Mouse (Mus musculus) erythroid progenitor cell, adult 5-6 weeks (primary cell): ENCODE data around the gene Sh3d21. TPM values are rescaled to one million over a fixed set of nuclear protein-coding genes. Genes with fewer than 3 reads are reported as not detected.

Experiments
- ATAC-seq: replicated peaks from 2 replicates; pipeline ENCODE4 v1.8.0; 2016; ENCODE audit warnings: moderate number of reproducible peaks, mild to moderate bottlenecking, moderate TSS enrichment, inconsistent platforms; ENCODE audit not compliant: poor library complexity, low FRiP score, severe bottlenecking
- total RNA-seq, 2 experiments: library from RNA; stranded (forward) in 1 of 2; stranded (reverse) in 1 of 2; fragments of 150-400 nt in 1 of 2; fragments of 186-747, 209-891 nt in 1 of 2; gene quantifications; 2 replicates each; pipeline versions ENCODE4 v1.2.3 to v1.2.4; 2015 to 2017; ENCODE audit warnings: low replicate concordance in 2 of 2

Sh3d21 gene
- total RNA-seq, 2 experiments from 2014 or later, result not detected

DNA sequence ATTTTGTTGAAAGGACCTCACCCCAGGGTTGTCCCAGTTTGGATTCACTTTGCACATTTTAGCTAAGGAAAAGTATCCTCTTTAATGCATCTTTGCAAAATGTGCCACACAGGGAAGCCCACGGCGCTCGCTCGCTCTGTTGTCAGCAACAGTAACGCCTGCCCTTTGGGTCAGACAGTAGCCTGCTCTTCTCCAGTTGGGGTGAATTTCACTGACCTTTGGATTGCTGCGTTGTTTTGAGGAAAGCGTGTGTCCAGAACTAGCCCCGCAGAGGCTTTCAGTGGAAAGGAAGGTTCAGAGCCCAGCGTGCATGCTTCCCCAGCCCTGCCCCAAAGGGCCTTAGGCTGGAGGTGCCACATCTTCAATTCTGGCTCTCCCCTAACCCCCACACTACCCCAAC lies 47.9 kb downstream of the Sh3d21 start:
- no peak for ATAC-seq

DNA sequence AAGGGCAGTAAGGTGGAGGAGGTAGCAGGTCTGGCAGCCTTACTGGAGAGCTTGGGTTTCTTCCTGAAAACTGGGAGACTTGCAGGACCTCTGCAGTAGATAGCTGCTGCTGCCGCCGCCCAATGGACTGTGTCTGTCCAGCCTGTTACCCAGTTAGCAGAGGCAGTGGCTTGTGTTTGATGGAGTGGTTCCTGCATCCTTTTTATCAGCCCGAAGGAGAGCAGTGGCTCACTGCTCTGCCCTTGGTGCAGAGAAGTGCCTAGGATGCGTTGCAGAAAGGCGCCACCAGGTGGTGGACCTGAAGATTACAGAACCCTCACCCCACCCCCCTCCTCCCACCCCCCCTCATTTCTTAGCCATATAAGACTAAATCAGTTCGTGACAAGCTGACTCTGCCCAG lies 49.3 kb downstream of the Sh3d21 start:
- ATAC-seq, result no peak

DNA sequence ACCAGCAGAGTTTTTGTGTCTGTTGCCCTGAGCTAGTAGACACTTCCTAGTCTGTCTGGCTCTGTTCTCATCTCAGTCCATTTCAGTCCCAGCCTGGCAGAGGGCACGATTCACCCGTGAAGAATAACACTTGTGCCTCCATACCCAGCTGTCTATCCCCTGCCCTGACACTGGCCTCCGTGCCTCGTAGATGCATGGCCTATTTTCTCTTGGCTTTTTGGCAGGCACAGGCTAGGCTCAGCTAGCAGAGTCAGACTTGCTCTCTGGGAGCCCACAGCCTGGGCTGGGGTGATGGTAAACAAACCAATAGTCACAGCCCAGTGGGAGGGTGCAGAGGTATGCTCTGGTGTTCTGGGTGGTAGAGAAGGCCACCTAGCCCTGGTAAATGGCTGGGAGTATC lies 50.0 kb downstream of the Sh3d21 start:
- ATAC-seq, result no peak

DNA sequence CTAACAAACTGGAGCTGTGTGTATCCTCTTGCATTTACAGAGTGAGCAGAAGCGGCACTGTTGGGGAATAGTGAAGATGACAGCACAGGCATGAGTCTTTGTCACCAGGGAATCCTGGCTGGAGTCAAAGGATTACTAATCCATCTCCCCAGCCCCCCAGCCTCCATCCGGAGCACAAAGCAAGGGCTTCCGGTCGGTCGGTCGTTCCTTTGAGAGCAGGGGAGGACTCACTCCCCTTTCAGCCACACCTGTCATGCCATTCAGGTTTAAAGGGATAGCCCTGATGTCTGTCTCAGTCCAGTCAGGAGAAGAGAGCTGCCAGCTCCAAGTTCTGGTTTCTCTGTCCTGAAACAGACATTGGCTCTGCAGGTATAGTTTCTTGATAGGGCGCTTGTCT lies 52.1 kb downstream of the Sh3d21 start:
- ATAC-seq, result no peak

DNA sequence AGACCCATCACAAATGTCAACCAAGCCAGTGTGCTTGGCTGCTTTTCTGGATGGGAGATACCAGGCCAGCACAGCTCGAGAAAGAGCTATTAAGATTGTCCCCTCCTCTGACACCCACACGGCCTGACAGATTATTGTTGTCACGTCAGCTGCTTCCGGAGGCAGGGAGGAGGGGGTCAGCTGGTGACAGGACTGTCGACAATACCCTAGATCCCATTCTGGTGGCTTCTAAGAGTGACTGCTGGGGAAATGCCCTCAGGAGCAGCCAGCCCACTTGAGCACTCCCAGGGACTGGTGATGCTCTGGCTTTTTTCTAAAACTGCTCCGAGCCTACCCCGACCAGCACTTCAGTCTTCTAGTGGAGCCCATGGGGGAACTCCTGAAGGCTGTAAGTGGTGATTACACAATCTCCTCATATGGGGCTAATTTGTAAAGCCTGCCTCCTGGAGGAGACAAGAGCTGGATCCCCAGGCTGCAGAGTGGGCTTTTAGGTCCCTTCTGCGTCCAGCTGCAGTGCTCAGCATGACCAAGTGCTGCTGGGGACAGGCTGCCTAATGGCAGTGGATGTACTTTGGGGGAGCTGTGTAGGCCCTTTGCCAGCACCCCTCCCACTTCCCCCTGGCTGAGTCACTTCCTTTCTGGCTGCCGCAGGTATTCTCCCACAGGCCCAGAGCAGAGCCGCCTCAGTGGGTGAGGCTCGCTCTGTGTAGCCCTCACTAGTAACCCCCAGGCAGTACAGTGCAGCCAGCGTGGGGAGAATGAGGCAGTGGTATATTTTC lies 52.7 kb downstream of the Sh3d21 start:
- no peak; the same call in 1 of the 2 replicates for ATAC-seq

DNA sequence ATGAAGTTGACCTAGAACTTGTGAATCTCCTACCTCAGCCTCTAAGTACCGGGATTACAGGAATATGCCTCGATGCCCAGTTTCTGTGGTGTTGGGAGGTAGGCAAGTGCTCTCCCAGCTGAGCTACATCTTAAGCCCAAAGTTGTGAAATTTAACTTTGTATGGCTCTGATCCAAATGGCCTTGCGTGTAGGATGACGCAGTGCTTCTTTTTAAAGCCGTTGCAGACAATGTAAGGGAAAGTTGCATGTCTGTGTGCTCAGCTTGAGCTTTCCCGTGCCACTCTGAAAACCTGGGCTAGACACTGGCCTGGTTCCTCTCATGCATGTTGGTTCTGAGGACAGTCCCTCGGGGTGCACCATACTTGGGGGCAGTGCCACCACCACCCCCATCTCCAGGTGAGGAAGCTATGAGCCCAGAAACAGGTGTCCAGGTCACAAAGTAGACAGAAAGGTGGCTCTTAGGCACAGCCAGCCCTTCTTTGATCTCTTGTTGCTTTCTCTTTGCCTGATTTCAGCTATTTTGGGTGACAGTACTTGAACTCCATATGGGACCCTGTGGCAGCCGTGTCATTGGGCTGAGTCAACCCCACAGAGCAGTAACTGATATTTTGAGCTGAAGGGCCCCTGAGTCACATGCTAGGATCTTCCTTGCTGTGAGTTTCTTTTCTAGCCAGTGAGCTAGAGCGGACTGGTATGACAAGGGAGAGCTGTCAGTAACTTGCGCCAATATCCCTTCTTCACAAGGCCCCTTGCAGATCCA lies 53.5 kb downstream of the Sh3d21 start:
- ATAC-seq, result no peak

DNA sequence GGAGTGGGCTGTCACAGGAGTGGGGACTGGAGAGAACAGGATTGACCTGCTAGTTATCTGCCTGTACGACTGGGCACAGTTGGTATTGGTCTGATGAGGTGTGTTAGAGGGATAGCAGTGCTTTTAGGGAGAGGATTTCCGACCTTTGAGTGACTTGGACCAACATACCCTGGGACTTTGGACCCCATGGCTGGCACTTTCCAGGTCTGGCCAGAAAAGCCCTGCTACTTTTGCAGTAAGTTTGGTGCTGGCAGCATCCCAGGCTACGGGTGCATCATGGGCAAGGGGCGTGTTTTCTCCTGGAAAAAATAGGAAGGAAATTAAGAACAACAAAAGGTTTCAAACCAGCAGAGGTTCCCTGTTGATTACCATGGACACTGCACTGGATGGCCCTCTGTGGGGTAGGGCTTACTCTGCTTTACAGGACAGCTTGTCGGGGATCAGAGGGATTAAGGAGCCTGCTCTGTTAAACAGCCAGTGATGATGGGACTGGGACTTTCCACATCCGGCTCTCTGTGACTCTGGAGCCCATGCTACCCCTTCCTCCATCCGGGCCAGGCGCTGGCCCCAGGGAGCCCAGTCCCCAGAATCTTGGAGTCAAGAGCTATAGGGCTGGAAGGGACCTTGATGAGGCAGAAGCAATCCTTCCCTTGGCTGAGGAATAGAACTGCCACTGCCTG lies 55.1 kb downstream of the Sh3d21 start:
- no peak for ATAC-seq

DNA sequence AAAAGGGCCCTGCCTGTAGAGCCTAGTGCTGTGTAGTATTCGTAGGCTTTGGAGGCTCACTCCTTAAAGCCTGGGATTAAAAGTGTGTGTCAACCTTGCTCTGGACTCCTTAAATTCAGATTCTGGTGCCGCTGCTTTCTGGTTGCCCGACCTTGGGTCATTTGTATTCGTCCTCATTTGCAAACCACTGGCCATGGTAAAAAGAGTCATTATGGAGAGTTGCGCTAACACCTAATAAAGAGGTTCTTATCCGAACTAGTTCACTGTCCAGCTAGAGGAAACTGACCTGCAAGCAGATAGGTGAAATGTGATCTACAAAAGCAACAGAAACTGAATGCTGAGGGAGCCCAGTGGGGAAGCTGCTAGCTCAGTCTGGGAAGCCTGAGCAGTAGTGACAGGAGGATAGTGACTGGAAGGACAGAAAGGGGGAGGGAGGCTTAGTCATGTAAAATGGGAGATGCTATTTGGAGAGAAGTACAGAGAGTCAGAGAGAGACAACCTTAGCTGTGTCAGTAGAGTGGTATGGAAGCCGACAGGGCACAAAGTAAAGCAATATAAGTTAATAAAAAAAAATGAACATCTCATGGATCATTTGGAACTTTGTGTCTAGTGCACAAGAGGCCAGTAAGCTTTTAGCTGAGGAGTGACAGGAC lies 58.0 kb downstream of the Sh3d21 start:
- ATAC-seq, result no peak

DNA sequence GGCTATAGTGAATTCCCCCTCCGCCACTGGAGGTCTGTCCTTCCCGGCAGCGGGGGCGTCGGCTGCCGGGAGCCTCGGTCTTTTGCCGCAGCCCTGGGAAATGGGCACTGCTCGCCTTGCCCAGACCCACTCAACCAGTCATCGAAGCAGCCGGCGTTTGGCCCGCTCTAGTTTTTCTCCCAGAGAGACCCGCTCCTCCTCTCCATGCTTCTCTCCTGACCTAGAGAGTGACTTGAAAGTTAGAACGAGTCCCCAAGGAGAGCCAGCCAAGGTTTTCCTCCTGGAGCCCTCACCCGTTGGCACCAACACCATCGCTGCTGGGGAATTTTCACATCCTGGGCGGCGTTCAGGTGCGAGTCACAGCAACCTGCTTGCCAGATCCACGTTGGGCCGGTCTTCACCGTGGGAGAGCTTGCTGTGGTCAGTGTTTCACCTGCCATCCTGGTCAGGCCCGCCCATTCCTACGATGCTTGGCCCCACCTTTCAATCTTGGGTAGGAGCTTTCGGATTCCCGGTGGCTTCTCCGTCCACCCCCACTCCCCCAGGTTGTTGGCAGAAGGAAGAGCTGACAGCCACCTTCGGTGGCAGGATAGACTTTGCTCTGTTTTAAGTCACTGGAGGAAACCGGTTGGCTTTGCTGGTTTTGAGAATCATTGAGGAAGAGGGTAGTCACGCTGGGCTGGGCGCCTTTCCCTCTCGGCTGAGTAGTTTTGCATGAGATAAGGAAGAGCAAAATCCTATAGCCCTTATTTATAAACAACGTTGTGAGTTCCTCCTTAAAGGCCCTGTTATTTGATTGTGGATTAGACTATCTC lies 58.8 kb downstream of the Sh3d21 start:
- ATAC-seq, result peak; percentile 32; the same call in 1 of the 2 replicates

DNA sequence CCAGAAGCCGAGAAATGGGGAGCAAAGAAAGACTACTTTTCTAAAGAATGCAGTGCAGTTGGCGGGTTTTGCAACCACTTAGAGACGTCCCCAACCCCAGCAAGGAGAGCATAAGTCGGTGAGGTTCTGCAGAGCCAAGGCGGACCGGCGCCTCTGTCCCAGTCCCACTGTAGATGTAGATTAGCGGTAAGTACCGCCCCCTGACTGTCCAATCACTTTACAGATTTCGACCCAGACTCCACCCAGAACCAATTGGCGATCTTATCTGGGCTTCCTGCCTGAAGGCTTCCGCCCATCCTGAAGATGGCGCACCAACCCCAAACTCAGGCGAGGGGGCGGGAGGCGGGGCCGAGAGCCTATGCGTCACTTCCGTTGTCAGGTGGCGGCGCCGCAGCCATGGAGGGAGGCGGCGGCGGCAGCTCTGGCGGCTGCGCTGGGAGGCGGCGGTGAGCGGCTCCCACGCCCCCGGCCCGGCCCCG lies 59.7 kb downstream of the Sh3d21 start, which contains the start of gene Stk40:
Stk40 (plus strand) TSS at position 368 of the 479 bp plus-strand sequence.
- peak; percentile 80 for ATAC-seq

DNA sequence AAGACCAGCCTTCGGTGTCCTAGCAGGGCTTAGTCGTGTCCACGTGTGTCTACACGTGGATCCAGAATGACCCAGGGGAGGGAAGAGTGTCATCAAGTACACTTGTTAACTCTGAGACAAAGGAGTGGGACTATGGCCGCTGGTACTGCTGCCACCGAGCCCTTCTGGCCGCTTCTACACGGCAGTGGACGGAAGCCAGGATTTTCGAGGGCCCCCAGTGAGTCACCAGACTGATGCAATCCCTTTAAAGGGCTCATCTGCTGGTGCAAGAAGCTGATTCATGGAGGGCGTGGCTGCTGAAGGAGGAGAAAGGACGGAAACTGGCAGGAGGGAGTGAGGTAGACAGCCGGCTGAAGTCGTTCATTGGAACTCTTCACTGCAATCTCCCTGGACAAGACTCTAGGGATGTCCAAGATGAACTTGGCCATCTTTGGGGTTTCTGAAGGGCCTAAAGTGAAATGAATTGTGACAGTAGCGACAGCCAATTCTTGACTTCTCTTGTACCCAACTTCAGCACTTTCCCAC lies 60.2 kb downstream of the Sh3d21 start:
- peak; percentile 86 for ATAC-seq

DNA sequence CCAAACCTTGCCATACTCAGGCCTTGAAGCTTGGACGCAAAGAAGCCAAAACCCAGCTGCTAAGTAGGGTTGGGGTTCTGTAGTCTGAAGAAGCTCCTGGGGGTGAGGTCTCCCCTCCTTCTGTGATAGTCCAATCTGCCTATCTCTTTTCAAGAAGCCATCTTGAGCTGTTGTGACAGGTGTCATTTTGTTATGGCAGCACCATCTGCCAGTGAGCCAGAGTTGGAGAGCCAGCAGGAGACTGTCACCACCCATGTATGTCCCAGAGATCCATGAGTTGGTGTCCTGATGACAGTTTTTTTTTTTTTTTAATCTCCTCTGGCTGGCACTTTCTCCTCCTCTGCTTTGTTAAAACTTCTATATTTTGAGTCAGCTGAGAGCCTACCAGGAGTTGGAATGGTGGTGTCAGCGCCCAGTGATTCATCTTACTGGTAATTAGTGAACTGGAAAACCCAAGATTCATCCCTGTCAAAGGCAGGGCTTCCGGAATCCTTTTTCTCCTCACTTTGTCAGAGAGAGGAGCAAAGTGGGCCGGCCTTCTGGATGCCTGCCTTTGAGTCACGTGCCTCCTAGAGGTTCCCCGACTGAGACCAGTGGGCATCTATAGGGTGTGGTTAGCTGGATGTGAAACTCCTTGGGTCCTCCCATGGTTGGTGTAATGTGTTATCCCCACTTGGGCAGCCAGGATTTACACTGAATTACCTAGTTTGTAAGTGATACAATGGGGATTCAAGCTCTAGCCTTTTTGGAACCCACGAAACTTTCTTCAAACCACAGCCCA lies 61.0 kb downstream of the Sh3d21 start:
- peak; percentile 39; the same call in 1 of the 2 replicates for ATAC-seq

DNA sequence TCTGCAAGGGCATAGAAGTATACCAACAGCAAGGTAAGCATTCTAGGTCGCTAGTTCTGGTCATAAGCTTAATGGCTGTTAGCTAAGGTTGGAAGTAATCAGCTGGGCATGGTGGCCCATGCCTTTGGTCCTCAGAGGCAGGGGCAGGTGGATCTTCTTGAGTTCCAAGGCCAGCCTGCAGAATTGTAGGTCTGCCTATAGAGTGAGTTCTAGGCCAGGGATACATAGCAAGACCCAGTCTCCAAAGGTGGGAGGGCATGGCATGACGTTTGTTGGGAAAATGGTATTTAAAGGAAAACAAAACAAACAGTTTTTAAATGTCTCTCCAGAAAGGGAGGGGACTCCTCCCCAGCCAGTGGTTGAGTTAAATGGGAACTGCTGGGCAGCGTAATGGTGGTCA lies 62.5 kb downstream of the Sh3d21 start:
- ATAC-seq, result no peak

Other genes starting within 250 kb of the Sh3d21 start
- 33.2 and 46.1 TPM in 2 replicates for gene Csf3r, start 138.9 kb downstream of the Sh3d21 start, total RNA-seq (2015; ENCODE audit: low replicate concordance)
- 11.7 and 14.2 TPM in 2 replicates for gene Csf3r, start 138.9 kb downstream of the Sh3d21 start, total RNA-seq (2017; ENCODE audit: low replicate concordance)
- gene Mrps15, start 116.6 kb downstream of the Sh3d21 start, total RNA-seq (2015; ENCODE audit: low replicate concordance), result 22.6 and 42.9 TPM in 2 replicates
- gene Mrps15, start 116.6 kb downstream of the Sh3d21 start, total RNA-seq (2017; ENCODE audit: low replicate concordance), result 15.5 and 28.0 TPM in 2 replicates
- 1.3 and 14.8 TPM in 2 replicates for gene Oscp1, start 104.9 kb downstream of the Sh3d21 start, total RNA-seq (2015; ENCODE audit: low replicate concordance)
- gene Oscp1, start 104.9 kb downstream of the Sh3d21 start, total RNA-seq (2017; ENCODE audit: low replicate concordance), result 5.6 and 8.9 TPM in 2 replicates
- gene Lsm10, start 66.9 kb downstream of the Sh3d21 start, total RNA-seq (2015; ENCODE audit: low replicate concordance), result 18.0 and 73.2 TPM in 2 replicates
- gene Lsm10, start 66.9 kb downstream of the Sh3d21 start, total RNA-seq (2017; ENCODE audit: low replicate concordance), result 2.2 and 4.1 TPM in 2 replicates
- gene Stk40, start 59.5 kb downstream of the Sh3d21 start, total RNA-seq (2015; ENCODE audit: low replicate concordance), result 4.7 and 10.1 TPM in 2 replicates
- gene Stk40, start 59.5 kb downstream of the Sh3d21 start, total RNA-seq (2017; ENCODE audit: low replicate concordance), result 2.4 and 6.4 TPM in 2 replicates
- not detected in 2 replicates for gene Eva1b, start 15.7 kb downstream of the Sh3d21 start, total RNA-seq (2015; ENCODE audit: low replicate concordance)
- gene Eva1b, start 15.7 kb downstream of the Sh3d21 start, total RNA-seq (2017; ENCODE audit: low replicate concordance), result 0.51 TPM in 1 of 2 replicates, not detected in the other
- gene Thrap3, start 39.3 kb upstream of the Sh3d21 start, total RNA-seq (2015; ENCODE audit: low replicate concordance), result 169 and 213 TPM in 2 replicates
- 298 and 354 TPM in 2 replicates for gene Thrap3, start 39.3 kb upstream of the Sh3d21 start, total RNA-seq (2017; ENCODE audit: low replicate concordance)
- gene Map7d1, start 92.9 kb upstream of the Sh3d21 start, total RNA-seq (2015; ENCODE audit: low replicate concordance), result 6.7 and 12.3 TPM in 2 replicates
- 6.3 and 8.2 TPM in 2 replicates for gene Map7d1, start 92.9 kb upstream of the Sh3d21 start, total RNA-seq (2017; ENCODE audit: low replicate concordance)
- gene Trappc3, start 98.8 kb upstream of the Sh3d21 start, total RNA-seq (2015; ENCODE audit: low replicate concordance), result 10.9 and 22.3 TPM in 2 replicates
- 9.2 and 10.8 TPM in 2 replicates for gene Trappc3, start 98.8 kb upstream of the Sh3d21 start, total RNA-seq (2017; ENCODE audit: low replicate concordance)
- not detected in 2 replicates for gene Col8a2, start 123.3 kb upstream of the Sh3d21 start, total RNA-seq (2015; ENCODE audit: low replicate concordance)
- gene Col8a2, start 123.3 kb upstream of the Sh3d21 start, total RNA-seq (2017; ENCODE audit: low replicate concordance), result 0.39 TPM in 1 of 2 replicates, not detected in the other
- gene Adprhl2, start 158.2 kb upstream of the Sh3d21 start, total RNA-seq (2015; ENCODE audit: low replicate concordance), result 2.2 TPM in 1 of 2 replicates, not detected in the other
- 4.7 and 5.5 TPM in 2 replicates for gene Adprhl2, start 158.2 kb upstream of the Sh3d21 start, total RNA-seq (2017; ENCODE audit: low replicate concordance)
- not detected in 2 replicates for gene Tekt2, start 162.2 kb upstream of the Sh3d21 start, total RNA-seq (2015; ENCODE audit: low replicate concordance)
- not detected in 2 replicates for gene Tekt2, start 162.2 kb upstream of the Sh3d21 start, total RNA-seq (2017; ENCODE audit: low replicate concordance)